Mouse (Mus musculus): ENCODE results near the gene Phactr4.

- TF ChIP-seq CTCF (IDR thresholded peaks at IDR 0.05 in 2 of 3, conservative IDR thresholded peaks at IDR 0.05 in 1 of 3; ENCODE audit: control insufficient read depth in 1 of 3, insufficient read depth in 1 of 3, low read depth in 2 of 3, low read length in 3 of 3, poor library complexity in 1 of 3, severe bottlenecking in 1 of 3): no peak
- TF ChIP-seq MEF2A (IDR thresholded peaks at IDR 0.05; ENCODE audit: extremely low read depth, insufficient replicate concordance, low read depth, low read length, poor library complexity, severe bottlenecking): no peak
- no peak for TF ChIP-seq POLR2A (IDR thresholded peaks at IDR 0.05; ENCODE audit: control insufficient read depth in 1 of 2, insufficient read depth in 1 of 2, low read depth in 1 of 2, low read length in 2 of 2, poor library complexity in 1 of 2)
- no peak for TF ChIP-seq HCFC1 (IDR thresholded peaks at IDR 0.05; ENCODE audit: low read depth, low read length)
- no peak for TF ChIP-seq TBP (IDR thresholded peaks at IDR 0.05; ENCODE audit: low read depth, low read length)
Measured at GRCm38 (mm10) chr4:132398863-132399262, 23.4 kb downstream of the Phactr4 start.
